Mouse (Mus musculus) embryonic stem cell, embryonic (primary cell): ENCODE data around the gene Olfr866.

Source experiments
- CTCF ChIA-PET, 4 experiments: fragments of 300-600 bp in 2 of 4; fragments of 350-600 bp in 2 of 4; sonication (Branson Sonifier 250); formaldehyde crosslinking; loops; one replicate each; lab custom pipeline; 2022; ENCODE audit warnings: inconsistent platforms in 2 of 4; lab: Charles Lee
- POLR2A ChIA-PET, 4 experiments: fragments of 300-600 bp in 2 of 4; fragments of 350-600 bp in 2 of 4; sonication (Branson Sonifier 250); formaldehyde crosslinking; loops; one replicate each; lab custom pipeline; 2022; ENCODE audit warnings: antibody characterized with exemption in 4 of 4, inconsistent platforms in 1 of 4; lab: Charles Lee

Olfr866 gene

GRCm38 (mm10) chr9:20027935-20028334 is at the start of gene Olfr866:
Gene Olfr866, minus strand, starts transcription at chr9:20028035.
- ChIA-PET CTCF (no interaction called here), POLR2A (no interaction called here)

GRCm38 (mm10) chr9:20073523-20074177 is 45.8 kb upstream of the Olfr866 start:
- POLR2A ChIA-PET: interaction anchor here in 1 of 4 experiments (0.5 kb wide), 1 partner anchor 23 kb away, joined by 3 read pairs; no protein-coding TSS in a partner anchor
- CTCF ChIA-PET: no interaction called here

- ChIA-PET POLR2A (no interaction called here), CTCF (no interaction called here)
Observed at GRCm38 (mm10) chr9:20071291-20071690, 43.5 kb upstream of the Olfr866 start.

GRCm38 (mm10) chr9:20070236-20070635 is 42.4 kb upstream of the Olfr866 start:
- POLR2A ChIA-PET: no interaction called here
- CTCF ChIA-PET: no interaction called here

GRCm38 (mm10) chr9:20057462-20057861 is 29.6 kb upstream of the Olfr866 start, which contains the start of gene Olfr867:
Gene Olfr867, minus strand, starts transcription at chr9:20057562.
- POLR2A ChIA-PET: no interaction called here
- CTCF ChIA-PET: no interaction called here

GRCm38 (mm10) chr9:20047964-20048363 is 20.1 kb upstream of the Olfr866 start:
- POLR2A ChIA-PET: no interaction called here
- CTCF ChIA-PET: no interaction called here
